Mouse (Mus musculus) thymus, adult 2 months (tissue): ENCODE measurements at regions not wholly inside any gene's neighbourhood (a gene's known extent, or its start where the extent isn't known, plus 50 kb on each side); places are given as distances from the start of the nearest gene placed in this dataset.

Experiments
- DNase-seq: peaks from one replicate; pipeline ENCODE4 v3.0.0; 2021
- H3K27ac ChIP-seq: fragments of 200-500 bp; 2 replicates; pipeline ENCODE4 v1.5.1; 2012; ENCODE audit warnings: low read length, control low read depth; ENCODE audit not compliant: control insufficient read depth, insufficient read depth
- H3K27me3 ChIP-seq: fragments of 200-500 bp; 2 replicates; pipeline ENCODE4 v1.6.1; 2012; ENCODE audit warnings: mild to moderate bottlenecking, low read length, moderate library complexity, mixed read lengths; ENCODE audit not compliant: control insufficient read depth, insufficient read depth
- H3K36me3 ChIP-seq: fragments of 200-500 bp; 2 replicates; pipeline ENCODE4 v1.6.1; 2012; ENCODE audit warnings: mild to moderate bottlenecking, low read length, moderate library complexity; ENCODE audit not compliant: control insufficient read depth, insufficient read depth
- H3K4me1 ChIP-seq: fragments of 200-500 bp; replicated peaks from 2 replicates; pipeline ENCODE4 v1.6.1; 2012; ENCODE audit warnings: low read length; ENCODE audit not compliant: control insufficient read depth, insufficient read depth
- H3K4me3 ChIP-seq: fragments of 200-500 bp; 2 replicates; pipeline ENCODE4 v1.5.1; 2012; ENCODE audit warnings: mild to moderate bottlenecking, low read length, control low read depth, moderate library complexity; ENCODE audit not compliant: control insufficient read depth, insufficient read depth
- CTCF ChIP-seq: fragments of 200-500 bp; IDR thresholded peaks from 2 replicates; pipeline ENCODE4 v1.5.1; 2012; ENCODE audit warnings: mild to moderate bottlenecking, control low read depth, low read length, moderate library complexity, borderline replicate concordance; ENCODE audit not compliant: control insufficient read depth, poor library complexity, insufficient read depth; ENCODE audit errors: extremely low read depth
- POLR2A ChIP-seq: fragments of 200-500 bp; IDR thresholded peaks from 2 replicates; pipeline ENCODE4 v1.6.1; 2012; ENCODE audit warnings: mild to moderate bottlenecking, low read length, control low read depth, moderate library complexity; ENCODE audit not compliant: control insufficient read depth, poor library complexity, insufficient read depth; ENCODE audit errors: extremely low read depth
- WGBS: fragments of 180-500 bp; shearing (Covaris S2); methylation state at CpG from one replicate; pipeline ENCODE4 v1.1.7; 2018; 5-methylcytosine and 5-hydroxymethylcytosine counted together

GRCm38 (mm10) chr10:9055274-9055673 is 169.4 kb upstream of the Sash1 start:
- Histone ChIP-seq H3K4me3 (no peak overlapping the region), H3K4me1 (no peaks in the 10 kb centered on the region), H3K27ac (no peak overlapping the region), H3K36me3 (no peaks in the 10 kb centered on the region), H3K27me3 (no peaks in the 10 kb centered on the region)
- 83% methylated on average over 3 of the region's 3 CpGs for WGBS
- DNase-seq = no peak
- TF ChIP-seq CTCF (no peak), POLR2A (no peak)

GRCm38 (mm10) chr10:9053371-9053770 is 167.5 kb upstream of the Sash1 start:
- no peaks in the 10 kb centered on the region for H3K27me3 ChIP-seq
- no peak overlapping the region for H3K4me3 ChIP-seq
- H3K4me1 ChIP-seq = no peaks in the 10 kb centered on the region
- TF ChIP-seq POLR2A (no peak), CTCF (no peak)
- H3K27ac ChIP-seq = no peak overlapping the region
- H3K36me3 ChIP-seq = no peaks in the 10 kb centered on the region
- DNase-seq = no peak
- WGBS = 60% methylated on average over 4 of the region's 4 CpGs

GRCm38 (mm10) chr10:9047341-9047740 is 161.5 kb upstream of the Sash1 start:
- no peaks in the 10 kb centered on the region for H3K36me3 ChIP-seq
- no peaks in the 10 kb centered on the region for H3K4me1 ChIP-seq
- H3K4me3 ChIP-seq = no peak overlapping the region
- TF ChIP-seq POLR2A = no peak
- TF ChIP-seq CTCF = no peak
- DNase-seq = no peak
- H3K27ac ChIP-seq = no peak overlapping the region
- no peaks in the 10 kb centered on the region for H3K27me3 ChIP-seq
- 90% methylated on average over 4 of the region's 4 CpGs for WGBS

- 90% methylated on average over 9 of the region's 9 CpGs for WGBS
- TF ChIP-seq CTCF = no peak
- TF ChIP-seq POLR2A = no peak
- Histone ChIP-seq H3K27me3 (no peaks in the 10 kb centered on the region), H3K4me3 (no peak overlapping the region), H3K27ac (no peak overlapping the region), H3K4me1 (no peaks in the 10 kb centered on the region), H3K36me3 (no peaks in the 10 kb centered on the region)
- no peak for DNase-seq
These were observed 159.0 kb upstream of the Sash1 start for GRCm38 (mm10) chr10:9044746-9045370.

- TF ChIP-seq CTCF (no peak), POLR2A (no peak)
- Histone ChIP-seq H3K27me3 (no peaks in the 10 kb centered on the region), H3K36me3 (no peaks in the 10 kb centered on the region), H3K4me3 (no peak overlapping the region), H3K4me1 (no peaks in the 10 kb centered on the region), H3K27ac (no peak overlapping the region)
- DNase-seq = no peak
- 100% methylated on average over 1 of the region's 1 CpGs for WGBS
These were observed 157.6 kb upstream of the Sash1 start for GRCm38 (mm10) chr10:9043507-9043906.

GRCm38 (mm10) chr10:9030486-9030885 is 144.6 kb upstream of the Sash1 start:
- Histone ChIP-seq H3K27ac (no peak overlapping the region), H3K4me1 (no peaks in the 10 kb centered on the region), H3K36me3 (no peaks in the 10 kb centered on the region), H3K4me3 (no peak overlapping the region), H3K27me3 (no peaks in the 10 kb centered on the region)
- 90% methylated on average over 6 of the region's 6 CpGs for WGBS
- no peak for DNase-seq
- TF ChIP-seq CTCF (no peak), POLR2A (no peak)

- Histone ChIP-seq H3K36me3 (no peaks in the 10 kb centered on the region), H3K27ac (no peak overlapping the region), H3K27me3 (no peaks in the 10 kb centered on the region), H3K4me3 (no peak overlapping the region), H3K4me1 (no peaks in the 10 kb centered on the region)
- 91% methylated on average over 6 of the region's 6 CpGs for WGBS
- no peak for DNase-seq
- TF ChIP-seq CTCF (no peak), POLR2A (no peak)
These were observed 143.6 kb upstream of the Sash1 start for GRCm38 (mm10) chr10:9029506-9029905.
